Mouse (Mus musculus) frontal cortex, adult (tissue): ENCODE data around the gene Mamdc4.

Experiments
- ATAC-seq: cut with Nextera tagmentation; 2 replicates; pipeline ENCODE4 v1.9.2; 2017; ENCODE audit warnings: mild to moderate bottlenecking, moderate library complexity, mixed read lengths; ENCODE audit not compliant: low TSS enrichment

Gene Mamdc4

DNA sequence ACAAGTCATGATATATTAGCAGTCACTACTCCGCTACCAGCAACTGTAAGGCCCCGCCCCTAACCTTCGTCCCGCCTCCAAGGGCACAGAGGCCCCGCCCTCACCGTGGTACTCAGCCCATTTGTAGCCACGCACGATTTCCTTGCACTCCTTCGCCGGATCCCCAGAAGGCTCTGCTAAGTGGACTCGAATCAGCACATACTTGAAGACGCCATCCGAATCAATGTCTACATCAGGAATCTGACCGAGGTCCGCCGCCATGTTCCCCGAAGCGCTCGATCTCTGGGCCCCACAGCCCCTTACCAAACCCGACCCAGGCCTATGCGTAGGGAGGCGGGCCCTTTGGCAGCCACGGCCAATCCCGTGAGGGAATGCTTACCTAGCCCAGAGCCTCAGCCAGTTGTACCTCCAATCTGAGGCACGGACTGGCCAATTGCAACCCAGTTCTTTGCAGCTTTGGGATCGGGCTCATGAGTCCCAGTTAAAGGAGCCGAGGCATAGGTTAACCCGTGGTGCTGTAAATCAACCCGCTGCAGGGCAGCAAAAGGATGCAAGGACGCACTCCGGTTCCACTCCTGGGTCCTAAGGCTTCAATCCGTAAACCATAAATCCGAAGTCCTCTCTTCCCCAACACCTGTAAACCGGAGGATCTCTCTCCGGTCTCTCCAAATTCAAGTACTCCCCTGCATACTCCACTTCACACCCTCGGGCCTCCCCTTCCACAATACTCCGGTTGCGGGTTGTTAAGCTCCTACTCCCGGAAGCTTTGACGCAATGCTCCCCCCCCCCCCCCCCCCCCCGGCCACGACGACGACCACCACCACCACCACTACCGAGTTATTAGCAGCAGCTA lies at the start of gene Mamdc4, which contains the start of gene Phpt1:
Mamdc4 (minus strand) TSS at position 267 of the 853 bp plus-strand sequence.
Phpt1 (minus strand) TSS at position 646 of the 853 bp plus-strand sequence.
- peak; percentile 90 for ATAC-seq

DNA sequence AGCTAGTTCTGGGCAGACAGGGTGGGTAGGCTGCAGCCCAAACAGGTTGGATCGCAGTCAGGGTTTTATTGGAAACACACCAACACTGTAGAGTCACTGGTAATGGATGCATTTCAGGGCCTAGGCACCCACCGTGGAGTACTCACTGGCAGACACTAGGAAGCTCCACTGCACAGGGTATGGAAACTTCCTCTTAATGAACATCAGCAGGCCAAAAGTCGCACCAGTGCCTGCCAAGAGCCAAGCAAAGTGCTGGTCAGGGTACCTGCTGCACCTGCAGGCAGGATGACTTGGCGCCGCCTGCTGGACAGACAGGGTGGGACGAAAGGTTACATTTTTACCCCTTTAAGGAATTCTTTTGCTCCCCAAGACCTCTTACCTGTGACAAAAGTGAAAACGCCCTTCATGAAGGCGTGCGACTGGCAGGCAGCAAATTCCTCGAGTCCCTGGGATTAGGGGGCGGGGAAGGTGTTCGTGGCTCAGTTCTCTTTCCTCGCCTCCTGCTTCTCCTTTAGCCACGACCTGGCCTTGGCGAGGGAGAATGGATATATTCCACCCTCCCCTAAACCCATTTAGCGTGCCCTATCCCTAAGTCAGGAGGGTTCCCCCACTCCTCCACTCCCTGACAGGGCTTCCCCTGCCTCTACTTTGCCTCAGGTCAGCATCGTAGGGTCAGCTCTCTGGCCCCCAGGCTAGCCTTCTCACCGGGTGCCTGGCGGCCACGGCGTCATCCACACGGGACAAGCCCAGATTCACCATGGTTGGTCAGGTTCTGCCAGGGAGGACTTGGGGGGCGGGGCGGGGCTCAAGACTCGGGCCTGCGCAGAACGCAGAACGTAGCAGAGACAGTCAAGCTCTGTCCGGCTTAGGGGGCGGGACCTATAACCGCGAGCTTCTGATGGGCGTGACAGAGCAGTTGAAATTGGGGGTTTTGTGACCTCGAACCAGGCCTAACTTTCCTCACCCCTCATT lies 46.9 kb upstream of the Mamdc4 start, which contains the start of gene Tmem141:
Tmem141 (minus strand) TSS at position 777 of the 972 bp plus-strand sequence.
- ATAC-seq = peak; percentile 96

DNA sequence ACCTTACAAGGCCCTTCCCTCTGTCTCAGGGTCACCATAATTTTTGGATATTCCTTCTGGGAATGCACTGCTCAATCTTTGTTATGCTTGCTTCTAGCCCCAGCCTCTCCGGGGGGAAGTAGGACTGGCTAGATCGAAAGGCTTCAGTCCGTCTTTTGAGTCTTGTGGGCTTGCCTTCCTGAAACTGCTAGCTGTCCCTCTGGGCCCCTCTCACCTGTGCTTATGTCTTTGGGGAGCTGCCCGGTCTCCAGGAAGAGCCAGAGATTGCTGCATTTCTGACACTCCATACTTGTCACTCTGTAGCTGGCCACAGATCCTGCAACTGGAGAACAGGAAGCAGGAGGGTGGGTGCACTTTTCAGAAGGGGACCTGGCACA lies 46.2 kb upstream of the Mamdc4 start:
- no peak for ATAC-seq

DNA sequence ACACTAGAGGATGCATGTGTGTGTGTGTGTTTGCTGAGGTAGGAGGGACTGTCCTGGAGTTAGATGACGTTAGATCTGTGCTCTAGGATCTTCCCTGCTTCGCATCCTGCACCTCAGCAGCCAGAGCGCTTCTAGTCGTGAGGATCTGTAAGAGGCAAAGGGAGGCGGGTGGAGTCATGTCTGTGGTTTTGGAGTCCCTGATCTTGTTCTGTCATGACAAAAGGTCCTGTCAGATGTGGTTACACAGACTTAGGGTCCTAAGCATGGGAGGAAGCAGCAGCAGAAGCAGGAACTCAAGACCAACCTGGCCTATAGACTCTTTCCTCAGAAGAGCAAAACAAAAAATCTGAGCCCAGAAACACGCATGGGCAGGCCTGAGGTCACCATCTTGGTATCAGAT lies 45.7 kb upstream of the Mamdc4 start:
- ATAC-seq = no peak

DNA sequence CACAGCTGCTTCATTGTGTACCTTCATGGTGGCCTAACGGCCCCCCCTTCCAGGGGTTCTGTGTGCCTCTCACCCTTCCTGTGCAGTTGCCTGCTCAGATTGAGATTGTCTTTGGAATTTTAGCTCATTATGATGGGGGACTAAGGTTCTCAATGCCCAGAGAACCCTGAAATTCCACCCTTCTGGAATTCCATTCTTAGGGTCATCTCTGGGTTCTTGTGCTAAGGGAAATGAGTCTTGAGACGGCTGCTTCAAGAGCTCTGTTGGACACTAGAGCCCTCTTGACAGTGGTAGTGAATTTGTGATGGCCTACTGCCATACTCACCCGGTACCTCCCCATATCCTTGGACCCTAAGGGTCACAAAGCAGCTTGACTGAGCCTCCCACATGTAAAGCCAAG lies 42.9 kb upstream of the Mamdc4 start, which contains the start of gene Ccdc183:
Ccdc183 (minus strand) TSS at position 101 of the 400 bp plus-strand sequence.
- no peak for ATAC-seq

DNA sequence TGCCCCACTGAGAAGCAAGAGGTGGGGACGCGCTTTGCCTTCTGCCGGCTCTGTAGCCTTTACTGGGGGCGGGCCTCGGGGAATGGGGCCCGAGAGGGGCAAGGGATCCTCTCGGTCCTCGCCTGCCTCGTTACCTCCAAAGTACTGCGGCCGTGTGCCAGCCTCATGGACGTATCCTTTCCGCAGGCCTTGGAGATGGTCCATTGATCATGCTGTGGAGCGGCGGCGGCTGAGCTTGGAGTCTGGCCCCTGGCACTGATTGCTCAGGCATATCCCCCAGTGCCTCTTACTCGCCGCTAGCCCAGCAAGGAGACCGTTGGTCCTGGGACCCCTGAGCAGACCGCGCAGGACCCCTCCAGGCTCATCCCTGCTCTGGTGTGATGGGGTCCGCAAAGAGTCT lies 41.8 kb upstream of the Mamdc4 start:
- no peak for ATAC-seq

DNA sequence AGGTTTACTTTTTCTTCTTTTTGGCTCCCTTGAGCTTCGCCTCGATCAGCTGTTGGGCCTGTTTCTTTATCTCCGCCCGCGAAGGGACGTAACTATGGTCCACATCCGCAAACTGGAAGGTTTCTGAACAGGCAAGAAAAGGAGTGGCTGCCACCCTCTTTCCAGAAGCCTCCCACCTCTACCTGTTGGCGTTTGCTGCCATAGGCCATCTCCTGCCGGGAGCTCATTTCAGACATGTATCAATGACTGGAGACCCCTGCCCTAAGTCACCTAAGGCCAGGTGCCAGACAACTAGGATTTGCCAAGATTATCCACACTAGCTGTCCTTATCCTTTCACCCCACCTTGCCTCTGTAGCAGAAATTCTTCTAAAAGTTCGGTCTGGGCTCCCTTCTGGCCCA lies 34.0 kb upstream of the Mamdc4 start:
- 0 out of 2 replicates have a peak, but pooled peaks have one; percentile 11 for ATAC-seq

DNA sequence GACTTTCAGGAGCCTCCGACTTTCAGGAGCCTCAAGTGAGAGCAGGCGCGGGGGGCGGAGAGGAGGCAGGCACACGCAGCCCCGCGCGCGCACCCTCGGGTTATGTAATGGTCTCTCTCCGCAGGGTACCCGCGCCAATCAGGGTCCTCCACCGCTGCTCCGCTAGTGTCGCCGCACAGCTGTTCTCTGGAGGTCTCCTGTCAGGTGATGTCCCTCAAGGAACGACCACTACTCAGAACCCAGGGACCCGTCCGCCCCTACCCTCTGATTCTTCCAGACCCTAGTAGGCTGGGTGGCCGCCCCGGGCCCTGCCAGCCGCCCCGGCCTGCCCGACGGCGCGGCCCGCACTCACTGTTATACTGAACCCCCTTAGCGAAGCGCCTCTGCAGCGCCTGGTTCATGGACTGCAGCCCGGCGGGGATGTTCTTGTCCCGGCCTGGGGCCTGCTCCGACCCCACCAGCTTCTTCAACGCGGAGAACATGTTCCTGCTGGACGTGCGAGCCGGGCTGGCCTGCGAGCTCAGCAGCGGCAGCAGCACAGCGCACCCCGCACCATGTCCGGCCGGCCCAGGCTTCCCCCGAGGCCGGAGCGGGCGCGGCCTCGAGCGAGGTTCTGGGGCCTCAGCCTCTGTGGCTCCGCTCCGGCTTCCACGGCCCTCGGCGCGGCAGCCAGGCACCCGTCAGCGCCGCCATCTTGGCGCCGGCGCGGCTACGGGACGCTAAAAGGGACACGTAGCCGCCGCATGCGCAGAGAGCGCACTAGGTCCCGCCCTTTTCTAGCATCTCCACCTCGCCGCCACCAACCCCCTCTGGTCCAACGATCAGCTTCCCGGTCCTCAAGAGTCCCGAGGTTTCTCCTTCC lies 33.3 kb upstream of the Mamdc4 start, which contains the start of gene Rabl6:
Rabl6 (minus strand) TSS at position 761 of the 862 bp plus-strand sequence.
- peak; percentile 87 for ATAC-seq

DNA sequence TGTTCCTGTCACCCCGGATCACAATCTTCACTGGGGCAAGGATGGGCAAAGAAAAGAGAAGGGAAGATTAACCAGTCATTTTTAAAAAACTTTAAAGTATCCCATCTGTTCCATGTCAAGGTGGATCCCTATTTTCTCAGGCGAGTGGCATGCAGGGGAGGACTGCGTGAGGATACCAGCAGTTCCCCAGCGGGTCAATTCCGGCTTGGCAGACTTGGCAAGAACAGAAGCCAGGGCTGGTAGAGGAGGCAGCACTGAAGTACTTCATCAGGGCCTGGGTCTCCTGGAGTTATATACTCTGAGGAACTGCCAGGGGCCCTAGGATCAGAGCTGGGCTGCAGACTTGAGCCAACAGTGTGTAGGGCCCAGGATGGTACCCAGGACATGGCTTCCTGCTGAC lies 27.9 kb upstream of the Mamdc4 start:
- no peak for ATAC-seq

DNA sequence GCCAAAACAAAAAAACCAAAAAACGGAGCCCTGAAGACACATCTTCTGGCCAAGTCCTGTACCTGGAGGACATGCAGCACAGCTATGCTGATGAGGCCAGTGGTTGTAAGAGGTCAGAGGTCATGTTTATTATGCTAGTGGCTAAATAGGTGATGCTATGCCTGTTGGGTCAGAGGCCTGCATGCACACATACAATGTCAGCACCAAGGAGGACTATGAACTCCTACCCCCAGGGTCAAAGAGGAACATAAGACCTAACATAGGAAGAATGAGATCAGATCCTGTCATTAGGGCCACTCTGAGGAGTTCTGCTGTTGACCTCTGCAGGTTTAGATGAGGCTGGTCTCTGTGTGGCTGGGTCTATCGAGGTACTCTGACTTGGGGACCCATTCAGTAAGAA lies 25.4 kb upstream of the Mamdc4 start:
- ATAC-seq = no peak

DNA sequence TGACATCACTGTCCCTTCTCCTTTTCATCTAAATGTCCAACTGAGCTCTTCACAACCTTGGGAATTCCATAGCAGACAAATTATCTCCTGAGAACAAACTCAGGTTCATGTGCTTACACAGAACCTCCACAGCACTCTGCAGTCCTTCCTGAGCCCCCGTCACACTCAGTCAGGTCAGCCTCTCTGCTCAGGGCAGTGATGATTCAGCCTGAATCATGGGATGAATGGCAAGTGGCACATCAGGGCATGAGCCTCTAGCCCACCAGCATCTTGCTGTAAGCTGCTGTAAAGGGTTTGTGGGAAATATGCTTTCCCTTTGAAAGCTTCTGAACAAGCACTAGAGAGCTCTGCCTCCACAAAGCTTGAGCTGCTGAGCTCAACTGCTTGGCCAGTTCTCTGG lies 24.1 kb upstream of the Mamdc4 start:
- no peak for ATAC-seq

DNA sequence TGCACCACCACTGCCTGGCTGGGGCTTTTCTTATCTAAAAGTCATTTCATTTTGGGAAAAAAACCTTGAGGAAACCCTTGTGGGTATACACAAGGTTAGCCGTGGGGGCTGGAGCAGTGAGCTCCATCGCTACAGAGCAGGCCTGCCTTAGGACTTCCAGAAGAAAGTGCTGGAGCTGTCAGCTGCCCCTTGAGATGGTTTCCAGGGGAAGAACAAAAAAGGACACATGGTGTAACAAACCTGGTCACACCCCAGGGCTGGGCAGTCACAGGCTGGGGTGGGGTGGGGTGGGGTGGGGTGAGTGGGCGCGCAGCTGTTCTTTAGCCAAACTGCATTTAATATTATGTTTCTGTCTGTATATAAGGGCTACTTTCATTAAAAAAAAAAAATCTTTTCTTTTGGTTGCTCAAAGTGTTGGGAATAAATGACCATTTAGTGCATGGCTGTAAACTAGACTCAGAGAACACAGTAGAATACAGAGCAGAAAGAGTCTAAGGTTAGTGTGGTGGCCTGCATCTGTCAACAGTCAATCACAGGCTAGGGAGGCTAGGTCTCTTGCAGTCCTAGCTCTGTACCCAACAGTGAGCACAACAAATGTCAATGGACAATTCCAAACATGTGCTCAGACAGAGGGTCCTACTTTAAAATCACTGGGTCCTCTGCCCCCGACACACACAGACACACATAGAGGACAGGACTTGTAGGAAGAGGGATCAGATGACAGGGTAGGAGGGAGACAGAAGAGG lies 22.3 kb upstream of the Mamdc4 start:
- ATAC-seq = no peak

DNA sequence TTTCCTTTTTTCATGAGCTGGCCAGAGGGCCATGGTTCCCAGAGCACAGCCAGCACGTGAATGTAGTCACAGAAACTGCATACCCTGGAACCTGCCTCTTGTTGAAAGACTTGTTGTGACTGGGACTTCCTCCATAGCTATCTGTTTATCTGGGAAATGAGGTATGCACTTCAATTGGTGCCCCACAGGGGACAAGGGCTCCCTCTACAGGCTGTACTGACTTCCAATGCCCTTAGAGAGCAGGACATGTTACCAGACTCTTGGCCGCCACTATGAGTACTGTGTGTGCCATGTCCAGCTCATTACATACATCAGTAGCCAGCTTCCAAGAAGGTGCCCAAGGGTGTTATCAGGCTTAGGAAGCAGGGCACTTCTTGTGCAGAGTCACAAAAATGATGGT lies 17.2 kb upstream of the Mamdc4 start:
- ATAC-seq = peak; percentile 48

DNA sequence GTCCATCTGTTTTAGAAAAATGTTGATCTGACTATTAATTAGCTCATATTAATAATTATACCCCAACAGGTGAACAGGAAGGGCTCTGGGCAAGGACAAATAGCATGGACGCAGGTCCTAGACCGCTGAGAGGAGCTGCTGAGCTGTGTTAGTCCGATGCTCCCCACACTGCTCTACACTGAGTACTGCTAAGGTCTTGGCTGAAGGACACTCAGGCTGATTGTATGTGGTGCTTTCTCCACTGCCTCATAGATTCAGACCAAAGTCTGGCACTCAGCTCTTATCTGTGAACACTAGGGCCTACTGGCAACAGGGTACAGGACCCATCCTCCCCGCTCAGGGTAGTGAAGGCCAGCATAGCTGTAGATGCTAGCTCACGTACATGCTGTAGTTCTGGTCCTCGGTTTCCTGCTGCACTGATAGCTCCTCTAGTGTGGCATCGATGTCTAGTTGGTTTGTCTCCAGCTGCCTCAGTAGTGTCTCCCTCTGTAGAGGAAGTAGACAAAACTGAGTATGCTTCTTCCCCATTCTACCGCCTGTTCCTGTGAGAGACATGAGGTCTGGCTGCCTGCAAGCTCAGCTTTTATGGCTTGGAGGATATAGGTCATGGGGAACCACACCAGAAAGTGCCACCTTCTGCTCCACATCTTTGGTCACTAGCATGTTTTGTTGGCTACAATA lies 13.7 kb upstream of the Mamdc4 start:
- ATAC-seq = no peak

DNA sequence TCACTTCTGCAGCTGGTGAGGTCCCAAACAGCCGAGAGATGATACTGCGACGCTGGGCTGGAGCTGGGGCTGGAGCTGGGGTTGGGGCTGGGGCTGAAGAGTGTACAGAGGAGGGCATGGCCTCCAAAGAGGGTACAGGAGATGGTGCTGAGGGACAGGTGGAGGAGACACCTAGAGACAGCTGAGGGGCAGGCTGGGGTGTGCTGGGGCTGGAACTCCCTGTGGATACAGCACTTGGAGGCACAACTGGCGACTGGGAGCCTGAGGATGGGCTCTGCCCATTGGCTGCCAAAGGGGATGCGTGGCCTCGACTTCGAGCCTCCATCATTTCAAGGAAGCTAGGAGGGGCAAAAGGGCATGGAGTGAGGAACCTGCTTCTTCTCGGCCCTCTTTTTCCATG lies 12.6 kb upstream of the Mamdc4 start:
- no peak for ATAC-seq

DNA sequence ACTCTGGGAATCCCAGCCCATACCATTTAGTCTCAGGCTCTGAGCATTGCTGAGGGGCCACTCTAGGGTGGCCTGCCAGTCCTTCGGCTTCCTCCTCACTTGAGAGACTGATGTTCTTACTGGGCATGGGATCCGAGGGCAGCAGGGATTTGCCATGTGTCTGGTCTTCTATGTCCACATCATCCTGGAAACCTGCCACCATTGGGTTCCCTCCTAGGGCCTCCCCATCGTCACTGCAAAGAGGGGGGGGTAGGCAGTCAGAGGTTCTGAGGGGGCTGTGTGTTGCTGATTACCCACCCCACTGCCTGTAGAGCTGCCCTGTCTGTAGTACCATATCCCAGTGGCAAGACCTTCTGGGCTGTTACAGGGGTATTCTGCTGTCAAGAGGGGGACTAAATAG lies 11.0 kb upstream of the Mamdc4 start:
- no peak for ATAC-seq

DNA sequence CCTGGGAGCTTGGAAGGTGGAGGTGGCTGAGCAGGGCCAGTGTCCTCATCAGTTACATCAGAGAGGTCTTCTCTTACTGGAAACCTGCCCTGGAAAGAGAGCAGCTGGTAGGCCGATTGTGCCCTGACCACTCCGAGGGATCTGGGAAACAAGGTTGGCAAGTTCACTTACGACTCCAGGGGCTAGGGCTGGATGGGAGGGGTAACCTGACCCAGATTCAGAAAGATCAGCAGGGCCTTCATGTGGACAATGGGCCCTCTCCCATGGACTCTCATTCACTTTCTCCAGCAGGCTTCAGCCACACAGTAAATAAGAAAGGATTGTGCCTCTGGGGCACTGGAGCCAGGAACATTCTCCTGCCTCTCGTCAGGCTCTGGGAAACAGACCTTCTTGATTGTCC lies 10.2 kb upstream of the Mamdc4 start:
- ATAC-seq = no peak

DNA sequence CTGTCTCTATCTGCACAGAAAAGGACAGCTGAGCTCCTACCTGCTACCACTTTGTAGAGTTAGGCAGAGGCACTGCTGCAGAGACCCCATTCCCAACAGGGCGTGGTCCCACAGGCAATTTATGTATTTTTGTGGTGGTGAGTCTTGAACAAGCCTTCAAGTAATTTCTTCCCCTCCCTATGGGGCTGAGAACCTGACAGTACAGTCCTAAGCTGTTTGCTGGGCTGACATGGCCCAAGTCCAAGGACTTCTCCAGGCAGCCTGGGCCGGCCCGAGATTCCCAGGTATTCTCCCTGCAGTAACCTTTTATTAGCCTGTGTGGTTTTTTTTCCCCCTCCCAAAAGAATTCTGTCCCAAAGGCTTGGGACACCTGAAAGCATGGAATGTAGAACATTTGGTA lies 9.5 kb upstream of the Mamdc4 start:
- no peak for ATAC-seq

DNA sequence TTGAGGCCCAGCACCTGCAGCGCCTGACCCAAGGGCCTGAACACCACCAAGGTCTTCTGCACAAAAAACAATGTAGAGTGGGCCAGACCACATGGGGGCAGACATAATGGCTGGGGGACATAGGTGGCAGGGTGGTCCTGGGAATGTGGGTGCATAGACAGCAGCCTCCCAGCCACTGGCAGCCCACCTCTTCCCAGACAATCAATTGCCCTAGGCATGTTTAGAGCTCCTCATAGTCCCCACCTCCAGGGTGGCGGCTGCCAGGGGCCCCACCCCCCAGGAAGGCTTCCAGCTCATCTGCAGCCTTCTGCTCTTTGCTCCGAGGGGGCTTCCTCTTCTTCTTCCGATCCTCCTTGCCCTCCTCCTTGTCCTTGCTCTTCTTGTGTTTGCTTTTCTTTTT lies 8.9 kb upstream of the Mamdc4 start:
- no peak for ATAC-seq

DNA sequence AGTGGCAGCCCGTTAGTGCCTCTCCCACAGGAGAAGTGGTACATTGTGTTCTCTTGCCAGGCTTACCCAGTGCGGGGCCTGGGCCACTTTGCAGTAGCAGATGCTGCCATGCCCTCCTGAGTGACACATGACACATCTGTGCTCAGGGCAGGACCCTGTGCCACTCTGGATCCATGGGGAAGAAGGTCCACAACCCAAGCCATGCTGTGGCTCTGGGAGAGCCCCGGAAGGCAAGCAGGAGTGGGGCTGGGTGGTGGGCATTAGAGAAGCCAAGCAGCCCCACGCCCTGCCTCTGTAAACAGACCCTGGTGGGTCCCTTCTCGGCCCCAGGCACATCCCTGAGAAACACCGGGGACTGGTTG lies 8.5 kb upstream of the Mamdc4 start:
- ATAC-seq = no peak
